Mouse (Mus musculus) erythroblast, embryonic 14.5 days (primary cell): ENCODE results near the gene Dab2ip. TPM values are rescaled to one million over a fixed set of nuclear protein-coding genes. Genes with fewer than 3 reads are reported as not detected.

ENCODE experiments used
- H3K27me3 ChIP-seq: 2 replicates; pipeline ENCODE4 v1.6.1; 2012; ENCODE audit warnings: inconsistent platforms; ENCODE audit not compliant: control insufficient read depth
- H3K36me3 ChIP-seq: 2 replicates; pipeline ENCODE4 v1.6.1; 2012; ENCODE audit warnings: mild to moderate bottlenecking, inconsistent platforms; ENCODE audit not compliant: control insufficient read depth
- H3K4me1 ChIP-seq: 2 replicates; pipeline ENCODE4 v1.6.1; 2012; ENCODE audit warnings: inconsistent platforms; ENCODE audit not compliant: control insufficient read depth
- H3K4me3 ChIP-seq: replicated peaks from 2 replicates; pipeline ENCODE3; 2012; ENCODE audit warnings: moderate library complexity, mild to moderate bottlenecking, inconsistent platforms
- H3K9me3 ChIP-seq: 2 replicates; pipeline ENCODE4 v1.6.1; 2012; ENCODE audit warnings: low read length, inconsistent platforms, mixed read lengths; ENCODE audit not compliant: control insufficient read depth
- GATA1 ChIP-seq: IDR thresholded peaks from 2 replicates; pipeline ENCODE4 v1.6.1; 2012; ENCODE audit warnings: low read length, inconsistent platforms, mixed read lengths
- TAL1 ChIP-seq: IDR thresholded peaks from 3 replicates; pipeline ENCODE4 v1.6.1; 2012; ENCODE audit warnings: low read length, inconsistent platforms, mixed read lengths
- polyA plus RNA-seq: library from polyadenylated mRNA; stranded (reverse); fragments of >175 nt; gene quantifications from 2 replicates; pipeline ENCODE4 v1.2.3, GENCODE M21; 2012

The Dab2ip gene
- polyA plus RNA-seq, 1 experiment = 0.20 TPM

DNA sequence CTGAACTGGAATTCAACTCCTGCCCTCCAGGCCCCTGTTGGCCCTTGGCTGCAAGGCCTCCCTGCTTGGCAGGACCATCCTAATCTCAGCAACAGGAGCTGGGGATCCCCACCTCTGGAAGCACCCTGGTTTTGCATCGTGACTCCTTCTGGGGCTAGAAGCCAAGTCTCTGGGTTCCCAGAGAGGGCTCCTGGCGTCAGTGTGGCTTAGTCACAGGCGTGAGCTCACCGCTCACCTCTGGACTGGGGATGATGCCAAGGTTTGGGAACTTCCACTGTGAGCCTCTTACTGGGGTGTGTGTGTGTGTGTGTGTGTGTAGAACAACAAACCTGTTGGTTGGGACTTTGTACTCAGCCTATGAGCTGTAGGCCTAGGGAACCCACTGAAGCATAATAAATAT, 31.7 kb downstream of the Dab2ip start:
- no peak overlapping the region for H3K4me3 ChIP-seq
- H3K36me3 ChIP-seq = no peaks in the 10 kb centered on the region
- H3K4me1 ChIP-seq = no peaks in the 10 kb centered on the region
- peaks cover 26% of the 10 kb centered on the region for H3K27me3 ChIP-seq
- no peaks in the 10 kb centered on the region for H3K9me3 ChIP-seq
- no peak for TF ChIP-seq TAL1
- TF ChIP-seq GATA1 = no peak

DNA sequence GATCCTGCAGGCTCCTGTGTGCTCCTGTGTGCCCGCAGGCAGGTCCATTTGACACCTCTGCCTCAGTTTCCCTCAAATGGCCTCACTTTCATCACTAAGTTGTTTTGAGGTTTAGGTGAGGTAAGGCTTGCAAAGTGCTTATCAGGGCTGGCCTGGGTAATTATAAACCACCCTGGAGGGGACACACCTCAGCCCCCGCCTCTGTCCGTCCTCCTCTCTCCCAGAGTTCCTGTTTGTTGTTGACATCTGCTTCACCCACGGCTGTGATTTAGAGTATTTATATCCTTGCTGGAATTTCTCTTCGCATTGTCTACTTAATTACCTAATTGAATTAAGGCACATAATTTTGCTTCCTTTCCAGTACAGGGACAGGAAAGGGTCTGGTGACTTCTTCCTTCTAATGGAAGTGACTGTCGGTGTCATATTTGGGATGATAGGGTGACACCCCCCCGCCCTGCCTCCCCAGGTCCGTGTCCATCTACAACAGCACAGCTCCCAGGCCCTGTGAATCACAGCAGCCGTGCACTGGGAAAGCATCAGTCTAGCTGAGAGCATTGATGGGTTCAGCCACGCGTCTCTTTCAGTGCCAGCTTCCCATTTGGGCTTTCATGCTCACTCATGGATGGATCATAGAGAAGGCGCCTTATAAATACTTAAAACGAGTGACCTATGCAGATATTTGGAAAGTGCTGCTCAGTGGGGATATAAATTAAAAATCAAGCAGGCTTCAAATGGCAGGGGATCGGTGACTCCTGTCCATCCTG, 34.1 kb downstream of the Dab2ip start:
- TF ChIP-seq GATA1 = no peak
- no peak for TF ChIP-seq TAL1
- Histone ChIP-seq H3K4me1 (no peaks in the 10 kb centered on the region), H3K36me3 (no peaks in the 10 kb centered on the region), H3K27me3 (peaks cover 15% of the 10 kb centered on the region), H3K9me3 (no peaks in the 10 kb centered on the region), H3K4me3 (no peak overlapping the region)

DNA sequence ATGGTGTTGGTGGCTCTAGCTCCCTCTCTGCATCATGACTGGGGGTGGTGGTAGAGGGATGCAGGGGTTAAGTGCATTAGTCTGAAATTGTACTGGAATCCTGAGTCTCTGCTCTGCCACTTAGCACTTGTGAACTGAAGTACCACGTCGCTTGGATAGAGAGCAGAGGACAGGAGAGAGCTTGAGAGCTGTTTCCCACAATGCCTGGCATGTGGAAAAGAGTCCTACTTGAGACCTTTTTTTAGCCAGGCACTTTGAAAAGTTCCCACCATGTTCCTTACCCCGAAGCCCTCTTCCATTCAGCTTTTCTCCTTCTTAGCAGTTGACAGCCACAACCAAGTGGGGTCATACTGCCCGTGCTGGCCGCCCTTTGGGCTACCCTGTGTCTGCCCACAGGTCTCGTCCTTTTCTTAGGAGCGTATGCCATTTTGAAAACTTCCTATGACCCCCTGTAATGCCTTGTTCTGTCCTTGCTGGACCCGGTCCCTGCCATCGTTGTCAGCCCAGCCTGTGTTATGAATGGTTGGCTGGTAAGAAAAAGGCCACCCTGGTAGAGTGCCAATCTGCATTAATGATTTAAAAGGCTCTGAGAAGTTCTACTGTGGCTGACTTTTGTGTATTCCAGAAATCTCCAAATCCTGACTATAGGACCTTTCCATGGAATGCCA, 34.8 kb downstream of the Dab2ip start:
- peaks cover 12% of the 10 kb centered on the region for H3K27me3 ChIP-seq
- TF ChIP-seq TAL1 (no peak), GATA1 (no peak)

DNA sequence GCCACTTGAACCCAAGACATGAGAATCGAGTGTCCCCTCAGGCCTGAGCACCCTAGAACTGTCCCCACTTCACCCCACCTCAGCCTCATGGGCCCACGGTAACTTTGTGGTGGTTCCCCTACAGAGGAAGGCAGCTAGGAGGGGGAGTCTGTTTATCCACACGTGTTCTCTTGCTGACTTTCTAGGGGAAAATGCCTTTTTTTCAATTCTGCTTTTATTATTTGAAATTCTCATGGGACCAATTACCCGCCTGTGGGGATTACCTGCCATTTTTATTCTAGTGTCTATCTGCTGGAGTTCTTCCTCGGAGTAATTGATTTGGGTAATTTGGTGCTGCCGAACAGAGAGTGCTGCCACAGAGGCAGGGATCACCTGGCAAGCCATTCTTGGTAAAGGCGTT, 35.8 kb downstream of the Dab2ip start:
- H3K27me3 ChIP-seq = peaks cover 2% of the 10 kb centered on the region
- H3K9me3 ChIP-seq = no peaks in the 10 kb centered on the region
- no peak overlapping the region for H3K4me3 ChIP-seq
- no peak for TF ChIP-seq TAL1
- TF ChIP-seq GATA1 = no peak
- H3K36me3 ChIP-seq = no peaks in the 10 kb centered on the region
- H3K4me1 ChIP-seq = no peaks in the 10 kb centered on the region

More for the DNA sequence above, 34.8 kb downstream of the Dab2ip start:
- Histone ChIP-seq H3K4me3 (no peak overlapping the region), H3K9me3 (no peaks in the 10 kb centered on the region), H3K36me3 (no peaks in the 10 kb centered on the region), H3K4me1 (no peaks in the 10 kb centered on the region)

DNA sequence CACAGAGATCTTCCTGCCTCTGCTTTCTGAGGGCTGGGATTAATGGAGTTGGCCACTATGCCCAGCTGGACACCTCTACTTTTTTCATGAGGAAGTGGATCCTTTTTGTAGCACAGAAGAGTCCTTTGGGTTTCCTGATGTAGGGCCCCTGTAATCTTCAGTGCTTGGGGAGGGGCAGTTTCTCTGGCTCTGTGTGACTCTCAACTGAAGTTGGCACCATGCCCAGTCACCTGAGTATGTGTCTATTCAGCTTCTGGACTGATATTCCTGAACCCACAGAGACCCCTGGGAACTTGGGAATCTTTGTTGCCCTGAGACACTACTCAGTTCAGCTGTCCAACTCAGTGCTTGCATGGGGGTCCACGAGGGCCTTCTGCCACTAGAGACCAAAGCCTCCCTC, 37.0 kb downstream of the Dab2ip start:
- H3K4me1 ChIP-seq = no peaks in the 10 kb centered on the region
- TF ChIP-seq TAL1 (no peak), GATA1 (no peak)
- H3K27me3 ChIP-seq = no peaks in the 10 kb centered on the region
- no peaks in the 10 kb centered on the region for H3K36me3 ChIP-seq
- no peaks in the 10 kb centered on the region for H3K9me3 ChIP-seq
- H3K4me3 ChIP-seq = no peak overlapping the region

DNA sequence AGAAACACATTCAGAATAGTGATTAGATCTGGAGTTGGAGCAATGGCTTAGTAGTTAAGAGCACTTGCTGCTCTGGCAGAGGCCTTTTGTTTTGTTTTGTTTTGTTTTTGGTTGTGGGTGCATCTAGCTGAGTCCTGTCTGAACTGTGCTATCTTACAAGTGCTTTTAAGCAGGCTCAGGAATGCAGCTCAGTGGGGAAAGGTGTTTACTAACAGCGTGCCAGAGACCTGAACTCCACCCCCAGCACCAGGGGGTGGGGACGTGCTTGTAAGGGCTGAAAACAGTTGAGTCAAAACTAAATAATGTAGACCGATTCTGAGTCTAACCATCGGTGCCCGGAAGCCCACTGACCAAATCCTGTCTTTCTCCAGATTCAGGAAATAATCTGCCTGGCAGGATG, 37.7 kb downstream of the Dab2ip start:
- Histone ChIP-seq H3K4me3 (no peak overlapping the region), H3K9me3 (no peaks in the 10 kb centered on the region)
- TF ChIP-seq GATA1 (no peak), TAL1 (no peak)

DNA sequence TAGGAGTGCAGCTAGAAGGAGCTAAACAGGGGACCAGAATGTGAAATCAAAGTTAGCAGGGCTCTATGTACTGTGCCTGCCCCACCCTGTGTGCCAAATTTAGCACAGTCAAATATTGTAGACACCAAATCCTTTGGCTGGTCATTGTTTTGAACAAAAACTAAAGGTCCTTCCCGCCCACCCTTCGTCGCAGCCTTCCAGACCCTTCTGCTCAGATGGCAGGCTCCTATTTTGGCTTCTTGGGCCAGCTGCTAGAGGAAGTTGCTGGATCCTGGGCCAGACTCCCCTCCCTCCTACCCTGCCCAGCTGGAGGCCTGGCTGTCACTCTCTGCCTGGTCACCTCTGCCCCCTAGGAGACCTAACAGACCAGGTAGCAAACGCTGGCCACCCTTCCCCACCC, 38.7 kb downstream of the Dab2ip start:
- Histone ChIP-seq H3K9me3 (no peaks in the 10 kb centered on the region), H3K4me1 (no peaks in the 10 kb centered on the region), H3K36me3 (no peaks in the 10 kb centered on the region), H3K27me3 (no peaks in the 10 kb centered on the region), H3K4me3 (no peak overlapping the region)
- TF ChIP-seq TAL1 = no peak
- no peak for TF ChIP-seq GATA1

More for the DNA sequence above, 37.7 kb downstream of the Dab2ip start:
- no peaks in the 10 kb centered on the region for H3K36me3 ChIP-seq
- no peaks in the 10 kb centered on the region for H3K4me1 ChIP-seq
- H3K27me3 ChIP-seq = no peaks in the 10 kb centered on the region

DNA sequence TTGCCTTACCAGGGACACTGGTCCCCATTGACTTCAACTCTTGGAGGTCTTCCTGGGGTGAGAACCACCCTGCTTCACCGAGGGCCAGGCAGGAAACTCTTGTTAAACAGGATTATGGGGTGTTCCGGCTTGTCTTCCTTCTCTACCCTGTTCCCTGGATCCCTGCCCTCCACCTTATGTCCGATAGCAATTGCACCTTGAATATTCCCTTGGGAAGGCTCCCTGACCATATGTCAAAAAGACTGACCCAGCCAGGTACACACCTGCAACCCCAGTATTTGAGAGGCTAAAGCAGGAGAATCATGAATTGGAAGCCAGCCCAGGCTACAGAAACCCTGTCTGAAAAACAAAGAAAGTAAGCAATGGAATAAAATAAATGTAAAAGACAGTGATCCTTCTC, 40.8 kb downstream of the Dab2ip start:
- H3K27me3 ChIP-seq = no peaks in the 10 kb centered on the region
- no peaks in the 10 kb centered on the region for H3K36me3 ChIP-seq
- H3K4me1 ChIP-seq = no peaks in the 10 kb centered on the region
- H3K9me3 ChIP-seq = no peaks in the 10 kb centered on the region
- H3K4me3 ChIP-seq = no peak overlapping the region
- TF ChIP-seq TAL1 (no peak), GATA1 (no peak)

DNA sequence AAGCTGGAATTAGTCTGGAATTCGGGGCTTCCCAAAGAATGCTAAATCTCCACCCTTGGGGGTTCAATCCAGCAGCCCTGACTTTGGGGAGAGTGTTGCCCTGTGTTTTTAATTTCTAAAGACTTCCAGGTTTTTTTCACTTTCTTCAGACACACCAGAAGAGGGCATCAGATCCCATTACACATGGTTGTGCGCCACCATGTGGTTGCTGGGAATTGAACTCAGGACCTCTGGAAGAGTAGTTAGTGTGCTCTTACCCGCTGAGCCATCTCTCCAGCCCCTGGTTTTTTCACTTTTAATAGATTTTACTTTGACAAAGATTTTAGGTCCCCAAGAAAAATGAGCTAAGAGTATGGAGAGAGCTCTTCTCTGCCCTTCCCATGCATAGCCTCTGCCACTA, 43.6 kb downstream of the Dab2ip start:
- no peak for TF ChIP-seq GATA1
- TF ChIP-seq TAL1 = no peak

DNA sequence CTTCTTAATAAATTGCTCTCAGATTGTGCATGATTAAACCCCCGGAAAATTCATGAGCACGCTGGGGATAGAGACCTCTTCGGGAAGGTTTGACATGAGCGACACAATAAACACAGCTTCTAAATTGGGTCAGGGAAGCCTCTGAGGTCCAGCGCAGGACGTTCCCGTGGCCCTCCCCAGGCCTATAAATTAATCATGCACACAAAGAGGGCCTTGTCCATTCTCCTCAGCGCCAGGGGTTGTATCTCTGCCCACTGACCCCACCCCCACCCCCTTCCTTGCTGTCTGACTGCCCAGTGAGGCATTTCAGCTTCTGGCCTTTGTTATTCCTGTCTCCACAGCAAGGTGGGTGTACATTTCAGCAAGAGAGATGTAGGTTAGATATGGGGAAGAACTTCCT, 49.4 kb downstream of the Dab2ip start:
- Histone ChIP-seq H3K36me3 (no peaks in the 10 kb centered on the region), H3K27me3 (no peaks in the 10 kb centered on the region), H3K4me1 (no peaks in the 10 kb centered on the region), H3K9me3 (no peaks in the 10 kb centered on the region), H3K4me3 (no peak overlapping the region)
- no peak for TF ChIP-seq TAL1

More for the DNA sequence above, 43.6 kb downstream of the Dab2ip start:
- no peaks in the 10 kb centered on the region for H3K27me3 ChIP-seq
- no peaks in the 10 kb centered on the region for H3K9me3 ChIP-seq
- no peak overlapping the region for H3K4me3 ChIP-seq
- no peaks in the 10 kb centered on the region for H3K4me1 ChIP-seq
- no peaks in the 10 kb centered on the region for H3K36me3 ChIP-seq
